10 mouse cellular contexts compared by ENCODE assay signal in genomic region chr10:127543916-127544315, GRCm38 (mm10). TPM values are rescaled to one million over a fixed set of nuclear protein-coding genes. Genes with fewer than 3 reads are reported as not detected.
"Had no signal": no experiment of that assay in that cellular context is flagged by ENCODE, and none has a peak within 500 bp of the region (broad histone marks: within the 10 kb centered on the region; RNA-seq: fewer than 3 reads in every experiment).

No protein-coding gene starts in this region.

- DNase-seq: liver, postnatal 0 days; lung, adult 2 months; right cerebral cortex, postnatal 25 days; right cerebral cortex, postnatal 4 days; spleen, adult 18-20 months; thymus, adult 18-20 months; thymus, postnatal 14 days; thymus, postnatal 36 days had no signal

RNA-seq across cellular contexts. Expression of gene Nxph4, which starts 9.6 kb away (rescaled TPM):
- polyA plus RNA-seq: liver, embryonic 15.5 days; liver, postnatal 0 days; macrophage had no signal

RNA-seq across cellular contexts. Expression of gene Ndufa4l2, which starts 29.1 kb away (rescaled TPM):
- polyA plus RNA-seq: macrophage had no signal
